Mouse (Mus musculus): ENCODE measurements around the gene BC025446.

DNA sequence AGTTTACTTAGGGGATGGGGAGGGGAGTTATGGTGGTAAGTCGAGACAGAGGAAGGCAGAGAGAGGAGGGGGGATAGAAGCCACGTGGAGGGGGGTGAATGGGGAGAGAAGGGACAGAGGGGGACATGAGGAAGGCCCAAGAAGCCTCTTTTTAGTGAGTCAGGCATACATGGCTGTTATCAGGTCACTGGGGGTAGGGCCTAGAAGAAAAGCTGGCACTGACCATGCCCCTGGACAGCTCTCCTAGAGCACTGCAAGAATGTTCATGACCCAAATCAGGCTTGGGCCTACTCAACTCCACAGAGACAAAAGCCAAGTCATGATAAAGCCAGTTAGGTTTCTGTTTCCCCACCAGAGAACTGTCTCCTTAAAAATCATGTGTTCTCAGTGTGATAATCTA, 29.9 kb upstream of the BC025446 start:
- TF ChIP-seq CTCF (IDR thresholded peaks at IDR 0.05; ENCODE audit: low read depth) (no peak), EP300 (optimal IDR thresholded peaks at IDR 0.05) (no peak)

All from stomach, postnatal 0 days (tissue).